Mouse (Mus musculus): ENCODE data around the gene Plxna2. TPM values are rescaled to one million over a fixed set of nuclear protein-coding genes. Genes with fewer than 3 reads are reported as not detected.

Gene Plxna2
- total and polyA plus RNA-seq, 2 experiments from 2014 or later: 9.9 to 43.6 TPM

DNA sequence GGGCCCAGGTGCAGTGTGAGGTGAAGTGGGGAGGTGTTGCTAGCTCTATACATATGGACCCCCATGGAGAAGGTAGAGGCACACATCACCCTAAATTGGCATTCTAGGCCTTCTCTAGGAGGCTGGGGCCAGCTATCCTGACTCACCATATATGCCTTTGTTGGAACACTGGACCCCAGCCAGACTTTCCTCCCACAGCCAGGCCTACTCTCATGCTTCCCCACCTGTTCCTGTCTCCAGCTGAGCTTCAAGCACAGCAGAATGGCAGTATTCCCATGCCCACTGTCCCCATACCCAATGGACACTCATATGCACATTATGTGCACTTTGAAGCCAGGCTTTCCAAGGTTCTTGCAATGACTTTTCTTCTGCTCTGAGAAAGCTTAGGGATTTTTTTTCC is 64.0 kb downstream of the Plxna2 start:
- DNase-seq (ENCODE audit: low spot score): no peak

DNA sequence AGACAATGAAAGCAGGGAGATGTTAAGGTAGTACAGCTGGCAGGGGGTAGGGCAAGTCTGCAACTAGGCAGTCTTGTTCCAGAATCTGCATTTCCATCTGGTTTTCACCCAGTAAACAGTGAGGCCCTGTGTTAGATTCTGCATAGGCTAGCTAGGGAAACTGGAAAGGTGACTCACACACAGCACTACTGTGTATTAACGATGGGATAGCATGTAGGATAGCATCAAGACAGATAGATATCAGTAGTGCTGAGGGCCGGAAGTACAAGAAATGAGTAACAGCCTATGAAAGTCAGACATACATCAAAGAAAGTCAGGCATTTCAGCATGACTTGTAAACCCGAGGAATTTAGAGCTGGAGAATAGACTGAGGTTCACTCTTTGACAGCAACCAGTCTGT is 65.1 kb downstream of the Plxna2 start:
- no peaks in the 10 kb centered on the region for H3K9me3 ChIP-seq (ENCODE audit: low read length)
- 73% methylated on average over 3 of the region's 3 CpGs for WGBS
- H3K27ac ChIP-seq (ENCODE audit: low read depth, low read length): no peak overlapping the region
- no peak overlapping the region for H3K9ac ChIP-seq (replicated peaks; ENCODE audit: low read length, poor library complexity, severe bottlenecking)
- 0 out of 2 replicates have a peak, but pooled peaks cover 3% of the 10 kb centered on the region for H3K36me3 ChIP-seq (ENCODE audit: insufficient read depth, low read length)
- H3K4me2 ChIP-seq (ENCODE audit: low read depth, low read length, poor library complexity, severe bottlenecking): no peak overlapping the region
- TF ChIP-seq CTCF (IDR thresholded peaks at IDR 0.05): no peak
- ATAC-seq (ENCODE audit: low FRiP score) (no peak), DNase-seq (ENCODE audit: low spot score) (no peak)
- no peaks in the 10 kb centered on the region for H3K27me3 ChIP-seq (ENCODE audit: insufficient read depth, low read length)
- no peak overlapping the region for H3K4me3 ChIP-seq (ENCODE audit: low read depth, low read length)
- H3K4me1 ChIP-seq (ENCODE audit: insufficient read depth, low read length): no peaks in the 10 kb centered on the region

More for the DNA sequence above, 64.0 kb downstream of the Plxna2 start:
- Histone ChIP-seq H3K36me3 (ENCODE audit: insufficient read depth, low read length) (0 out of 2 replicates have a peak, but pooled peaks cover 3% of the 10 kb centered on the region), H3K4me3 (ENCODE audit: low read depth, low read length) (no peak overlapping the region), H3K9ac (replicated peaks; ENCODE audit: low read length, poor library complexity, severe bottlenecking) (no peak overlapping the region), H3K27me3 (ENCODE audit: insufficient read depth, low read length) (no peaks in the 10 kb centered on the region), H3K27ac (ENCODE audit: low read depth, low read length) (no peak overlapping the region), H3K9me3 (ENCODE audit: low read length) (no peaks in the 10 kb centered on the region), H3K4me1 (ENCODE audit: insufficient read depth, low read length) (no peaks in the 10 kb centered on the region), H3K4me2 (ENCODE audit: low read depth, low read length, poor library complexity, severe bottlenecking) (no peak overlapping the region)
- TF ChIP-seq CTCF (IDR thresholded peaks at IDR 0.05): no peak
- no peak for ATAC-seq (ENCODE audit: low FRiP score)

DNA sequence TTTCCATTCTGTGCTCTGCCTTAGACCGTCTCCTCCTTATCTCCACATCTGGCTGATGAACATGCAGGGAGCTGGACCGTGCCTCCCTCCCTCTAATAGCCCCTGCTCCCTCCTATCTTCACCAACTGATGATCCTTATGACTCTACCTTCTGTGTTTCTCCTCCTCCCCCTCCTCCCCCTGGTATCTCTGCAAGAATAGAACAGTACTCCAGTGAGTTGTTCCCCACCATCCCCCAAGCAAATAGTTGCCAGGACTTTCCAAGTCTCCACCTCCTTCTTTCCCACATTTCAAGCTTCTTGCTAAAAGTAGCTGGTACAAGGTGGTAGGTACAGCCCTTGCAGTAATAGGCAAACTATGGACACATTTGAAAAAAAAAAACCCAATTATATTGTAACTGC is 67.9 kb downstream of the Plxna2 start:
- Histone ChIP-seq H3K36me3 (ENCODE audit: insufficient read depth, low read length) (0 out of 2 replicates have a peak, but pooled peaks cover 3% of the 10 kb centered on the region), H3K27me3 (ENCODE audit: insufficient read depth, low read length) (no peaks in the 10 kb centered on the region), H3K27ac (ENCODE audit: low read depth, low read length) (no peak overlapping the region), H3K4me1 (ENCODE audit: insufficient read depth, low read length) (no peaks in the 10 kb centered on the region; the same call in 1 of the 2 replicates), H3K9me3 (ENCODE audit: low read length) (no peaks in the 10 kb centered on the region), H3K4me2 (ENCODE audit: low read depth, low read length, poor library complexity, severe bottlenecking) (no peak overlapping the region), H3K4me3 (ENCODE audit: low read depth, low read length) (no peak overlapping the region), H3K9ac (replicated peaks; ENCODE audit: low read length, poor library complexity, severe bottlenecking) (no peak overlapping the region)
- no peak for ATAC-seq (ENCODE audit: low FRiP score)
- WGBS: 84% methylated on average over 2 of the region's 2 CpGs
- no peak for TF ChIP-seq CTCF (IDR thresholded peaks at IDR 0.05)
- no peak for DNase-seq (ENCODE audit: low spot score)

DNA sequence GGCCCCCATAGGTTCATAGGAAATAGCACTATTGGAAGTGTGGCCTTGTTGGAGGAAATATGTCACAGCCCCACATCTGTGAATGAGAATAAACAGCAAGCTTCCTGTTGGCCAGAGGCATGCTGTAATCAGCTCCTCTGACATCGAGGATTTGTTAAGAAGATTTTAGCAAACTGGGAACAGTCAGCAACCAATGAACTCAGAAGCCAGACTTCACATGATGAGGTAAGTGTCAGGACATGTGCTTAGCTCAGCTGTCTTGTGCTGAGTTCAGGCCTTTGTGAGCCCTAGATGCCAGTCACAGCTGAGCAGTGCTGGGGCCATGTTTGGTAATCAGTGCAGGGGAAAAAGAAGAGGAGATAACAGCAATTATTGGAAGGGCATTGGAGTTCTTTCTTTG is 69.7 kb downstream of the Plxna2 start:
- WGBS: 69% methylated on average over 1 of the region's 1 CpGs
- no peaks in the 10 kb centered on the region for H3K27me3 ChIP-seq (ENCODE audit: insufficient read depth, low read length)
- H3K9ac ChIP-seq (replicated peaks; ENCODE audit: low read length, poor library complexity, severe bottlenecking): no peak overlapping the region
- DNase-seq (ENCODE audit: low spot score) (no peak), ATAC-seq (ENCODE audit: low FRiP score) (no peak)
- TF ChIP-seq CTCF (IDR thresholded peaks at IDR 0.05): no peak
- no peak overlapping the region for H3K4me3 ChIP-seq (ENCODE audit: low read depth, low read length)
- H3K9me3 ChIP-seq (ENCODE audit: low read length): no peaks in the 10 kb centered on the region
- no peaks in the 10 kb centered on the region; the same call in 1 of the 2 replicates for H3K4me1 ChIP-seq (ENCODE audit: insufficient read depth, low read length)
- H3K36me3 ChIP-seq (ENCODE audit: insufficient read depth, low read length): 0 out of 2 replicates have a peak, but pooled peaks cover 3% of the 10 kb centered on the region
- no peak overlapping the region for H3K4me2 ChIP-seq (ENCODE audit: low read depth, low read length, poor library complexity, severe bottlenecking)
- no peak overlapping the region for H3K27ac ChIP-seq (ENCODE audit: low read depth, low read length)

DNA sequence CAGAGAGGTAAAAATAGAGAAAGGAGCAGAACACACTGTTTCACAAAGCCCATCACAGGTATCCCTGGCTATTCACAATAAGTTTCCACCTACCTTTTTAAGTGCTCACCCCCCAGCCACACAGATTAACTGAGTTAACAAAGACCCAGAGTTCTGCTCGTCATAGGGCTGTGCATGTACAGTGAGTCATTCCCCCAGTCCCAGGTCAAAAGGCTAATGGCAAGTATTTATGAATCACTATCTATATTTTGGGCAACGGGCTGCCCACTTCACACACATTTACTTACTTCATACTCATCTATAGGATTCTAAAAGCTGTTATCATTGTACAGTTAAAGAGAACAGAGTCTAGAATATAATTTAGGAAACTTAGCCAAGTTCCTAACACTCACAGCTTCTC is 70.1 kb downstream of the Plxna2 start:
- Histone ChIP-seq H3K27ac (ENCODE audit: low read depth, low read length) (no peak overlapping the region), H3K36me3 (ENCODE audit: insufficient read depth, low read length) (0 out of 2 replicates have a peak, but pooled peaks cover 3% of the 10 kb centered on the region), H3K27me3 (ENCODE audit: insufficient read depth, low read length) (no peaks in the 10 kb centered on the region), H3K9me3 (ENCODE audit: low read length) (no peaks in the 10 kb centered on the region), H3K4me1 (ENCODE audit: insufficient read depth, low read length) (no peaks in the 10 kb centered on the region; the same call in 1 of the 2 replicates), H3K4me2 (ENCODE audit: low read depth, low read length, poor library complexity, severe bottlenecking) (no peak overlapping the region), H3K4me3 (ENCODE audit: low read depth, low read length) (no peak overlapping the region), H3K9ac (replicated peaks; ENCODE audit: low read length, poor library complexity, severe bottlenecking) (no peak overlapping the region)
- ATAC-seq (ENCODE audit: low FRiP score) (no peak), DNase-seq (ENCODE audit: low spot score) (no peak)
- no peak for TF ChIP-seq CTCF (IDR thresholded peaks at IDR 0.05)
- WGBS: 86% methylated on average over 2 of the region's 2 CpGs

DNA sequence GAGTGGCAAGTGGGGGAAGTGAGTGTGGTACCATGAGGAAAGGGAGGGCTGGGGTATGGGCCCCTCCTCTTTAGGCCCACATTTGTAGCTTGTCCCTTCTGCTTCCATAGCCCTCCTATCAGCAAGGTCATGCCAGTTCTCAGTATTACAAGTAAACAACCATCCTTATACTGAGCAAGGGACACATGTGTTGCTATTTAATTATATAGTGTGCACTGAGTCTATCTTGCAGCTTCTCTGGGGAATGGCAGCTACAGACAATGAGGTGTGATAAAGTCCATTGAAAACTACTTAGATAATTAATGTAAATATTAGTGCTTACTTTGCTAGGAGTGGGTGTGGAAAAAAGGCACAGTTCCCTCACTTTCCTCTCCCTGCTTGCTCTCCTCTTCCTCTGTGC is 75.0 kb downstream of the Plxna2 start:
- Histone ChIP-seq H3K4me3 (ENCODE audit: low read depth, low read length) (no peak overlapping the region), H3K36me3 (ENCODE audit: insufficient read depth, low read length) (no peaks in the 10 kb centered on the region), H3K27me3 (ENCODE audit: insufficient read depth, low read length) (no peaks in the 10 kb centered on the region), H3K4me2 (ENCODE audit: low read depth, low read length, poor library complexity, severe bottlenecking) (no peak overlapping the region), H3K9me3 (ENCODE audit: low read length) (no peaks in the 10 kb centered on the region), H3K27ac (ENCODE audit: low read depth, low read length) (no peak overlapping the region), H3K4me1 (ENCODE audit: insufficient read depth, low read length) (no peaks in the 10 kb centered on the region; the same call in 1 of the 2 replicates), H3K9ac (replicated peaks; ENCODE audit: low read length, poor library complexity, severe bottlenecking) (no peak overlapping the region)
- no peak for TF ChIP-seq CTCF (IDR thresholded peaks at IDR 0.05)
- ATAC-seq (ENCODE audit: low FRiP score): no peak
- DNase-seq (ENCODE audit: low spot score): no peak
